Mouse (Mus musculus) heart, postnatal 0 days (tissue): ENCODE results near the gene Prkab2. TPM values are rescaled to one million over a fixed set of nuclear protein-coding genes. Genes with fewer than 3 reads are reported as not detected.

Experiments used
- ATAC-seq: fragments of 200-750 bp; cut with Nextera tagmentation; 2 replicates; pipeline ENCODE4 v1.8.0; 2017; ENCODE audit warnings: low read depth, moderate number of reproducible peaks, moderate library complexity; ENCODE audit not compliant: insufficient read depth
- DNase-seq: peaks from one replicate; pipeline ENCODE4 v3.0.0-alpha.2; 2016; ENCODE audit warnings: low spot score
- H3K27ac ChIP-seq: fragments of 300-500 bp; sonication (generic); 2 replicates; pipeline ENCODE4 v1.5.1; 2014; ENCODE audit warnings: low read depth, mild to moderate bottlenecking
- H3K27me3 ChIP-seq: fragments of 300-500 bp; sonication (generic); 2 replicates; pipeline ENCODE4 v1.6.1; 2014; ENCODE audit warnings: low read length, mixed read lengths; ENCODE audit not compliant: control insufficient read depth, insufficient read depth
- H3K36me3 ChIP-seq: fragments of 300-500 bp; sonication (generic); replicated peaks from 2 replicates; pipeline ENCODE4 v1.6.1; 2014; ENCODE audit warnings: low read length, mixed read lengths; ENCODE audit not compliant: control insufficient read depth, insufficient read depth
- H3K4me1 ChIP-seq: fragments of 300-500 bp; sonication (generic); 2 replicates; pipeline ENCODE4 v1.6.1; 2014; ENCODE audit warnings: antibody characterized with exemption; ENCODE audit not compliant: control insufficient read depth, insufficient read depth
- H3K4me2 ChIP-seq: fragments of 300-500 bp; sonication (generic); 2 replicates; pipeline ENCODE4 v1.6.1; 2014; ENCODE audit warnings: low read depth, mild to moderate bottlenecking, low read length, moderate library complexity
- H3K4me3 ChIP-seq: fragments of 300-500 bp; sonication (generic); 2 replicates; pipeline ENCODE4 v1.5.1; 2014; ENCODE audit warnings: low read depth, low read length
- H3K9ac ChIP-seq: fragments of 300-500 bp; sonication (generic); replicated peaks from 2 replicates; pipeline ENCODE4 v1.6.1; 2014; ENCODE audit warnings: low read depth, low read length, mixed read lengths
- H3K9me3 ChIP-seq: fragments of 300-500 bp; sonication (generic); replicated peaks from 2 replicates; pipeline ENCODE4 v1.6.1; 2016; ENCODE audit warnings: low read length; ENCODE audit not compliant: control insufficient read depth
- CTCF ChIP-seq: IDR thresholded peaks from 2 replicates; pipeline ENCODE4 v1.5.1; 2016; ENCODE audit warnings: antibody characterized with exemption, control low read depth, low read depth
- EP300 ChIP-seq: IDR thresholded peaks from 2 replicates; pipeline ENCODE4 v1.6.1; 2016; ENCODE audit warnings: antibody characterized with exemption, low read depth
- WGBS: fragments of 180-500 bp; shearing (Covaris S2); extraction: QIAGEN DNeasy Blood & Tissue Kit; methylation state at CpG from one replicate; pipeline ENCODE4 v1.1.7; 2014; 5-methylcytosine and 5-hydroxymethylcytosine counted together
- polyA plus RNA-seq: library from polyadenylated mRNA; unstranded; fragments of >200 nt; fragmentation: Nextera tagmentation; extraction: Ambion mirVana; gene quantifications from 2 replicates; pipeline ENCODE4 v1.2.1, GENCODE M21; 2015
- total RNA-seq: library from RNA; depleted of rRNA; stranded (reverse); fragments of >200 nt; gene quantifications from 2 replicates; pipeline ENCODE4 v1.2.3, GENCODE M21; 2014; ENCODE audit warnings: low replicate concordance

The Prkab2 gene
- total and polyA plus RNA-seq, 2 experiments from 2014 or later, result 10.5 to 17.4 TPM

- no peak overlapping the region for H3K27ac ChIP-seq
- ATAC-seq, result peak; percentile 14; the same call in 1 of the 2 replicates
- H3K36me3 ChIP-seq, result no peaks in the 10 kb centered on the region
- WGBS, result 8% methylated on average over 16 of the region's 16 CpGs
- no peak overlapping the region for H3K9ac ChIP-seq
- peak overlapping the region; percentile 47 for H3K4me2 ChIP-seq
- H3K4me3 ChIP-seq, result peak overlapping the region; percentile 22; the same call in 1 of the 2 replicates
- peaks cover 15% of the 10 kb centered on the region; the same call in 1 of the 2 replicates for H3K4me1 ChIP-seq
- peak; percentile 24 for DNase-seq
- H3K9me3 ChIP-seq, result no peaks in the 10 kb centered on the region
- TF ChIP-seq EP300 (no peak), CTCF (no peak)
- no peaks in the 10 kb centered on the region for H3K27me3 ChIP-seq
Measured at GRCm38 (mm10) chr3:97683560-97684195, 25.7 kb downstream of the Prkab2 start.

- H3K27ac ChIP-seq, result no peak overlapping the region
- H3K4me3 ChIP-seq, result no peak overlapping the region
- WGBS, result 64% methylated on average over 4 of the region's 4 CpGs
- H3K4me2 ChIP-seq, result no peak overlapping the region
- ATAC-seq, result no peak
- H3K36me3 ChIP-seq, result peaks cover 18% of the 10 kb centered on the region
- TF ChIP-seq CTCF (no peak), EP300 (no peak)
- H3K27me3 ChIP-seq, result no peaks in the 10 kb centered on the region
- no peak for DNase-seq
- no peak overlapping the region for H3K9ac ChIP-seq
- no peaks in the 10 kb centered on the region for H3K9me3 ChIP-seq
- peaks cover 11% of the 10 kb centered on the region; the same call in 1 of the 2 replicates for H3K4me1 ChIP-seq
Measured at GRCm38 (mm10) chr3:97686372-97687117, 28.6 kb downstream of the Prkab2 start.

GRCm38 (mm10) chr3:97689289-97689688 is 31.3 kb downstream of the Prkab2 start:
- Histone ChIP-seq H3K27me3 (no peaks in the 10 kb centered on the region), H3K27ac (no peak overlapping the region), H3K4me3 (no peak overlapping the region), H3K9ac (no peak overlapping the region), H3K4me2 (no peak overlapping the region), H3K36me3 (peaks cover 46% of the 10 kb centered on the region), H3K4me1 (0 out of 2 replicates have a peak, but pooled peaks cover 4% of the 10 kb centered on the region), H3K9me3 (no peaks in the 10 kb centered on the region)
- DNase-seq, result no peak
- TF ChIP-seq CTCF (no peak), EP300 (no peak)
- WGBS, result 52% methylated on average over 2 of the region's 2 CpGs
- ATAC-seq, result no peak

GRCm38 (mm10) chr3:97690590-97690989 is 32.6 kb downstream of the Prkab2 start:
- Histone ChIP-seq H3K4me1 (no peaks in the 10 kb centered on the region), H3K4me2 (no peak overlapping the region), H3K9ac (no peak overlapping the region), H3K9me3 (no peaks in the 10 kb centered on the region), H3K4me3 (no peak overlapping the region), H3K36me3 (peaks cover 59% of the 10 kb centered on the region), H3K27me3 (no peaks in the 10 kb centered on the region), H3K27ac (no peak overlapping the region)
- no peak for TF ChIP-seq CTCF
- TF ChIP-seq EP300, result no peak
- DNase-seq (no peak), ATAC-seq (no peak)
- WGBS, result 56% methylated on average over 7 of the region's 7 CpGs

GRCm38 (mm10) chr3:97691443-97692017 is 33.5 kb downstream of the Prkab2 start:
- peaks cover 66% of the 10 kb centered on the region for H3K36me3 ChIP-seq
- H3K27me3 ChIP-seq, result no peaks in the 10 kb centered on the region
- DNase-seq (no peak), ATAC-seq (no peak)
- H3K9me3 ChIP-seq, result no peaks in the 10 kb centered on the region
- no peak overlapping the region for H3K27ac ChIP-seq
- WGBS, result 52% methylated on average over 12 of the region's 12 CpGs
- H3K4me1 ChIP-seq, result no peaks in the 10 kb centered on the region
- TF ChIP-seq EP300 (no peak), CTCF (no peak)
- H3K4me2 ChIP-seq, result no peak overlapping the region
- no peak overlapping the region for H3K9ac ChIP-seq
- H3K4me3 ChIP-seq, result no peak overlapping the region
